Mouse (Mus musculus) MEL (cell line): ENCODE results near the gene Fasn. TPM values are rescaled to one million over a fixed set of nuclear protein-coding genes. Genes with fewer than 3 reads are reported as not detected.

Source experiments
- DNase-seq: peaks from one replicate; pipeline ENCODE4 v3.0.0; 2011; ENCODE audit warnings: low read depth, low spot score
- H3K27ac ChIP-seq: 2 replicates; pipeline ENCODE4 v1.5.1; 2012; ENCODE audit warnings: low read depth, mild to moderate bottlenecking, control low read depth, low read length, moderate library complexity; ENCODE audit not compliant: control insufficient read depth
- H3K27me3 ChIP-seq, 2 experiments: fragments of 150-350 bp in 1 of 2; sonication (generic) in 1 of 2; 2 replicates each; pipeline ENCODE4 v1.6.1; 2012; ENCODE audit warnings: low read length in 2 of 2, mild to moderate bottlenecking in 2 of 2, improper control_type of control experiment in 1 of 2, moderate library complexity in 1 of 2; ENCODE audit not compliant: insufficient read depth in 2 of 2, control insufficient read depth in 1 of 2
- H3K36me3 ChIP-seq, 2 experiments: 2 replicates each; pipeline ENCODE4 v1.6.1; 2012 to 2014; ENCODE audit warnings: low read length in 2 of 2, improper control_type of control experiment in 1 of 2, inconsistent platforms in 1 of 2, mild to moderate bottlenecking in 1 of 2; ENCODE audit not compliant: insufficient read depth in 2 of 2, control insufficient read depth in 1 of 2
- H3K4me1 ChIP-seq, 2 experiments: fragments of 150-350 bp in 1 of 2; sonication (generic) in 1 of 2; 2 replicates each; pipeline ENCODE4 v1.6.1; 2012; ENCODE audit warnings: low read length in 2 of 2, improper control_type of control experiment in 1 of 2, mild to moderate bottlenecking in 1 of 2; ENCODE audit not compliant: insufficient read depth in 2 of 2, control insufficient read depth in 1 of 2
- H3K4me3 ChIP-seq, 2 experiments: fragments of 150-350 bp in 1 of 2; sonication (generic) in 1 of 2; 2 replicates each; pipeline ENCODE4 v1.5.1; 2012; ENCODE audit warnings: low read depth in 2 of 2, low read length in 2 of 2, mild to moderate bottlenecking in 2 of 2, moderate library complexity in 2 of 2, control low read depth in 1 of 2, improper control_type of control experiment in 1 of 2; ENCODE audit not compliant: control insufficient read depth in 1 of 2, insufficient read depth in 1 of 2
- H3K79me2 ChIP-seq: 2 replicates; pipeline ENCODE4 v1.6.1; 2012; ENCODE audit warnings: mild to moderate bottlenecking, low read length, moderate library complexity; ENCODE audit not compliant: control insufficient read depth, poor library complexity, insufficient read depth
- H3K9ac ChIP-seq: 2 replicates; pipeline ENCODE4 v1.6.1; 2012; ENCODE audit warnings: low read depth, mild to moderate bottlenecking, control low read depth, low read length, moderate library complexity; ENCODE audit not compliant: control insufficient read depth, poor library complexity, severe bottlenecking
- H3K9me3 ChIP-seq: fragments of 150-350 bp; sonication (generic); replicated peaks from 2 replicates; pipeline ENCODE4 v1.6.1; 2012; ENCODE audit warnings: mild to moderate bottlenecking, low read length, improper control_type of control experiment, moderate library complexity; ENCODE audit not compliant: insufficient read depth
- BHLHE40 ChIP-seq: IDR thresholded peaks from 2 replicates; pipeline ENCODE4 v1.6.1; 2012; ENCODE audit warnings: low read depth, mild to moderate bottlenecking, inconsistent platforms, low read length, improper control_type of control experiment, borderline replicate concordance
- CHD1 ChIP-seq: IDR thresholded peaks from 2 replicates; pipeline ENCODE4 v1.6.1; 2012; ENCODE audit warnings: low read depth, mild to moderate bottlenecking, inconsistent platforms, low read length, improper control_type of control experiment
- CTCF ChIP-seq, 3 experiments: IDR thresholded peaks in 2 of 3; conservative IDR thresholded peaks in 1 of 3; 2 replicates each; pipeline ENCODE4 v1.5.1; 2011 to 2012; ENCODE audit warnings: low read length in 3 of 3, low read depth in 2 of 3, mild to moderate bottlenecking in 2 of 3, improper control_type of control experiment in 1 of 3, inconsistent platforms in 1 of 3, mixed read lengths in 1 of 3, moderate library complexity in 1 of 3; ENCODE audit not compliant: control insufficient read depth in 1 of 3, insufficient read depth in 1 of 3, poor library complexity in 1 of 3, severe bottlenecking in 1 of 3
- ELF1 ChIP-seq: IDR thresholded peaks from 2 replicates; pipeline ENCODE4 v1.6.1; 2014; ENCODE audit warnings: low read depth, mild to moderate bottlenecking, inconsistent platforms, low read length, improper control_type of control experiment, moderate library complexity
- EP300 ChIP-seq, 2 experiments: IDR thresholded peaks; 2 replicates each; pipeline ENCODE4 v1.6.1; 2011; ENCODE audit warnings: improper control_type of control experiment in 2 of 2, low read length in 2 of 2, low read depth in 1 of 2, mild to moderate bottlenecking in 1 of 2
- GATA1 ChIP-seq: IDR thresholded peaks from 2 replicates; pipeline ENCODE4 v1.6.1; 2011; ENCODE audit warnings: low read depth, low read length, improper control_type of control experiment
- HCFC1 ChIP-seq: IDR thresholded peaks from 2 replicates; pipeline ENCODE4 v1.6.1; 2012; ENCODE audit warnings: low read depth, mild to moderate bottlenecking, inconsistent platforms, low read length, improper control_type of control experiment, moderate library complexity
- JUND ChIP-seq: IDR thresholded peaks from 2 replicates; pipeline ENCODE4 v1.6.1; 2011; ENCODE audit warnings: low read depth, mild to moderate bottlenecking, improper control_type of control experiment, low read length
- KAT2A ChIP-seq: conservative IDR thresholded peaks from 2 replicates; pipeline ENCODE4 v1.6.1; 2012; ENCODE audit warnings: low read depth, low read length, improper control_type of control experiment, inconsistent platforms
- MAX ChIP-seq: IDR thresholded peaks from 2 replicates; pipeline ENCODE4 v1.6.1; 2011; ENCODE audit warnings: low read length, improper control_type of control experiment
- MAZ ChIP-seq: IDR thresholded peaks from 2 replicates; pipeline ENCODE4 v1.6.1; 2012; ENCODE audit warnings: low read depth, mild to moderate bottlenecking, inconsistent platforms, low read length, improper control_type of control experiment
- MEF2A ChIP-seq: IDR thresholded peaks from 2 replicates; pipeline ENCODE4 v1.6.1; 2014; ENCODE audit warnings: low read depth, mild to moderate bottlenecking, inconsistent platforms, low read length, improper control_type of control experiment; ENCODE audit not compliant: poor library complexity, insufficient replicate concordance, severe bottlenecking; ENCODE audit errors: extremely low read depth
- MXI1 ChIP-seq: IDR thresholded peaks from 2 replicates; pipeline ENCODE4 v1.6.1; 2011; ENCODE audit warnings: mild to moderate bottlenecking, low read depth, low read length, improper control_type of control experiment
- MYB ChIP-seq: IDR thresholded peaks from 2 replicates; pipeline ENCODE4 v1.6.1; 2011; ENCODE audit warnings: mild to moderate bottlenecking, low read depth, low read length, improper control_type of control experiment
- NRF1 ChIP-seq: IDR thresholded peaks from 2 replicates; pipeline ENCODE4 v1.6.1; 2014; ENCODE audit warnings: low read depth, mild to moderate bottlenecking, inconsistent platforms, low read length, improper control_type of control experiment, moderate library complexity; ENCODE audit not compliant: poor library complexity, insufficient read depth, severe bottlenecking
- POLR2A ChIP-seq, 2 experiments: IDR thresholded peaks; 2 replicates each; pipeline ENCODE4 v1.6.1; 2011 to 2012; ENCODE audit warnings: low read length in 2 of 2, mild to moderate bottlenecking in 2 of 2, control low read depth in 1 of 2, improper control_type of control experiment in 1 of 2, low read depth in 1 of 2, moderate library complexity in 1 of 2; ENCODE audit not compliant: control insufficient read depth in 1 of 2, insufficient read depth in 1 of 2, poor library complexity in 1 of 2
- POLR2AphosphoS2 ChIP-seq: IDR thresholded peaks from 2 replicates; pipeline ENCODE4 v1.6.1; 2011; ENCODE audit warnings: low read length, improper control_type of control experiment
- RAD21 ChIP-seq: IDR thresholded peaks from 2 replicates; pipeline ENCODE4 v1.6.1; 2011; ENCODE audit warnings: mild to moderate bottlenecking, low read depth, low read length, improper control_type of control experiment
- RCOR1 ChIP-seq: IDR thresholded peaks from 2 replicates; pipeline ENCODE4 v1.6.1; 2012; ENCODE audit warnings: low read depth, mild to moderate bottlenecking, inconsistent platforms, low read length, improper control_type of control experiment
- SMC3 ChIP-seq: IDR thresholded peaks from 2 replicates; pipeline ENCODE4 v1.6.1; 2011; ENCODE audit warnings: low read depth, low read length, improper control_type of control experiment
- ZC3H11A ChIP-seq: IDR thresholded peaks from 2 replicates; pipeline ENCODE4 v1.6.1; 2012; ENCODE audit warnings: low read depth, mild to moderate bottlenecking, inconsistent platforms, low read length, improper control_type of control experiment
- ZMIZ1 ChIP-seq: IDR thresholded peaks from 2 replicates; pipeline ENCODE4 v1.6.1; 2012; ENCODE audit warnings: low read depth, mild to moderate bottlenecking, inconsistent platforms, low read length, improper control_type of control experiment, moderate library complexity
- ZNF384 ChIP-seq: IDR thresholded peaks from 2 replicates; pipeline ENCODE4 v1.6.1; 2012; ENCODE audit warnings: low read depth, mild to moderate bottlenecking, inconsistent platforms, low read length, improper control_type of control experiment
- polyA plus RNA-seq, 2 experiments: library from polyadenylated mRNA; stranded (reverse) in 1 of 2; unstranded in 1 of 2; fragments of >175 nt in 1 of 2; fragments of >200 nt in 1 of 2; gene quantifications; 2 replicates each; pipeline versions ENCODE4 v1.2.1 to v1.2.4; 2012; ENCODE audit warnings: low replicate concordance in 2 of 2, low read depth in 1 of 2; ENCODE audit not compliant: insufficient read length in 2 of 2, insufficient read depth in 1 of 2, missing spikeins in 1 of 2
- total RNA-seq: library from RNA; depleted of rRNA; stranded (reverse); fragments of 300-350 nt; gene quantifications from 2 replicates; pipeline ENCODE4 v1.2.3, GENCODE M21; 2012

Fasn gene
- total and polyA plus RNA-seq, 3 experiments: 256 to 342 (median 313) TPM

DNA sequence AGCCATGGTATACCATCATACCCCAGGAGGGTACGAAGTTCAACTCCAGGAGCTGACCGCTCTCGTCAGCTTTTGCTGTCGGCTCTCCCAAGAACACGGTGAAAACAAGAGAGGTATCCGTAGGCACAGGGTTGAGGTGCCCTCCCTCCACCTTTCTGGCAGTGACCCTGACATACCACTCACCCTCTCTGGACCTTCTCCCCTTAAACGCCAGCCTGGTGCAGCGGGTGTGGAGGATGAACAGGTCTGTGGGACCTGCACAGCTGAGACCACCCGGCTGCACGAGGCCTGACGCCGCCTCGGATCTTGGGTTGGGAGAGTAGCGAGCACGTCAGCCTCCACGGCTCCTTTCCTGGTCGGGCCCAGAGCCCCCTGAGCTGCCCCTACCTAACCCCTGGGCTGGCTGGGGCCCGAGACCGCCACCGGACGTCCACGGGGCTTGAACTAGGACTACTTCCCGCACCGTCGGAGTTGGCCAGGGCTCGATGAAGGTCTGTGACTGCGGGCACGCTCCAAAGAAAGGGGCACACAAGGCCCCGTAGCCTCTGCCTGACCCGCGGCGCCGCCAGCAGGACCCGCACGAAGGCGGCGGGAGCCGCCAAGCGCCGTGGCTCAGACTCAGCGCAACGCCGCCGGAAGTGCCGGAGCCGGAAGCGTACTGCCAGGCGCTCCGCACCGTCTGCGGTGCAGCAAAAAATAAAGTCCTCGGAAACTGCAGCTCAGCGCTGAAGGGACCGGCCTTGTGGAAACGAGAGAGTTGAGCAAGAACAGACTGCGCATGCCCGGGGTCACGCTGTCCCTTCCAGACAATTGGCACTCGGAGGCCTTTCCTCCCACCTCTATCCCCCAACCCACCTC is 28.4 kb downstream of the Fasn start, which contains the start of gene Dus1l (continued):
- peak; percentile 74; the same call in 1 of the 2 replicates for TF ChIP-seq MAZ
- peak in 1 of 2 experiments; percentile 60; a peak in 1 of 4 replicates for TF ChIP-seq EP300 (IDR thresholded peaks at IDR 0.05; ENCODE audit: low read depth in 1 of 2, low read length in 2 of 2)
- peak; percentile 87 for TF ChIP-seq MAX
- TF ChIP-seq MXI1: peak; percentile 94
- TF ChIP-seq ZC3H11A: no peak
- no peak for TF ChIP-seq JUND
- TF ChIP-seq RCOR1: peak; percentile 42; the same call in 1 of the 2 replicates
- TF ChIP-seq HCFC1: peak; percentile 97
- no peak for TF ChIP-seq SMC3
- TF ChIP-seq CTCF (IDR thresholded peaks at IDR 0.05 in 2 of 3, conservative IDR thresholded peaks at IDR 0.05 in 1 of 3; ENCODE audit: control insufficient read depth in 1 of 3, insufficient read depth in 1 of 3, low read depth in 2 of 3, low read length in 3 of 3, poor library complexity in 1 of 3, severe bottlenecking in 1 of 3): no peak

DNA sequence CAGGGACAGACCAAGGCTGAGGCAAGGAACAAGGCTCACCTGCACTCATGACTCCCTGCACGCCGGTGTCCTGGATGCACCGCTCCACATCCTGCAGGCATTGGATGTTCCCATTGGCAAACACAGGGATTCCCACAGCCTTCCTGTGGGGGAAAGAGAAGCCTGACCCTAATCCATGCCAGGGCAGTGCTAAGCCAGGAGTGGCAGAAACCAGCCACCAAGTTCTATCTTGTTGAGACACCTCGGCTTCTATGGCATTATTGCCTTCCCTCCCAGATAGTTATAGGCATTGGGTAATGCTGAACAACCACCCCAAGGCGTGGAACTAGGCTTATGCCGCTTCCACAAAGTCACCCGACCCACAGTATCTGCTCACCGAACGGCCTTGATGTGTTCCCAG is 31.7 kb downstream of the Fasn start:
- no peak overlapping the region for H3K4me3 ChIP-seq
- H3K27me3 ChIP-seq: no peaks in the 10 kb centered on the region
- no peak overlapping the region for H3K9ac ChIP-seq
- H3K36me3 ChIP-seq: peaks cover 7 to 12% of the 10 kb centered on the region in 2 experiments
- no peak for DNase-seq
- peaks cover 5 to 14% of the 10 kb centered on the region in 2 experiments; a peak in 3 of 4 replicates for H3K4me1 ChIP-seq
- H3K27ac ChIP-seq: no peak overlapping the region
- peaks cover 20% of the 10 kb centered on the region for H3K79me2 ChIP-seq
- H3K9me3 ChIP-seq: no peaks in the 10 kb centered on the region
- no peak for TF ChIP-seq ZNF384
- no peak for TF ChIP-seq KAT2A
- TF ChIP-seq MAZ: no peak
- no peak for TF ChIP-seq ELF1
- TF ChIP-seq CHD1: no peak
- no peak for TF ChIP-seq MYB
- TF ChIP-seq ZC3H11A: no peak
- TF ChIP-seq GATA1: no peak
- TF ChIP-seq, all 39 proteins: peak for 0

DNA sequence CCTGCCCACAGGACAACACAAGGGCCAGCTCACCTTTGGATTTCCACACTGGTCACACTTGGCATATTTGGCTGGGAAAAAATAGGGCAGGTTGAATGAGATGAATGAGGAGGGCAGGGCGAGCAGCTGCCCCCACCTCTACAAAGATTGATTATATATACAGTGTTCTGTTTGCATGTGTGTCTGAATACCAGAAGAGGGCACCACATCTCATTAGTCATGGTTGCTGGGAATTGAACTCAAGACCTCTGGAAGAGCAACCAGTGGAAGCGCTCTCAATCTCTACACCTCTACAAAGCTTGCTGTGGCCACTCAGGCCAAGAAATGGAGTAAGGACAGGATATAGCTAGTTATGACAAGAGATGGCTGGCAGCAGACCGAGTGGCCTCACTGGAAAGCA is 34.5 kb downstream of the Fasn start:
- Histone ChIP-seq H3K4me1 (peaks cover 0 to 14% of the 10 kb centered on the region in 2 experiments; a peak in 1 of 4 replicates), H3K79me2 (peaks cover 23% of the 10 kb centered on the region), H3K4me3 (no peak overlapping the region), H3K27me3 (no peaks in the 10 kb centered on the region), H3K9me3 (no peaks in the 10 kb centered on the region), H3K36me3 (peaks cover 7% of the 10 kb centered on the region in 2 experiments), H3K9ac (no peak overlapping the region), H3K27ac (no peak overlapping the region)
- TF ChIP-seq POLR2AphosphoS2 (0 out of 2 replicates have a peak, but pooled peaks have one; percentile 3), POLR2A (IDR thresholded peaks at IDR 0.05; ENCODE audit: control insufficient read depth in 1 of 2, insufficient read depth in 1 of 2, low read depth in 1 of 2, low read length in 2 of 2, poor library complexity in 1 of 2) (peak in 1 of 2 experiments; percentile 45; a peak in 1 of 4 replicates), CHD1 (no peak), ZMIZ1 (no peak), SMC3 (peak; percentile 48), ELF1 (no peak), KAT2A (no peak), NRF1 (no peak), CTCF (IDR thresholded peaks at IDR 0.05 in 2 of 3, conservative IDR thresholded peaks at IDR 0.05 in 1 of 3; ENCODE audit: control insufficient read depth in 1 of 3, insufficient read depth in 1 of 3, low read depth in 2 of 3, low read length in 3 of 3, poor library complexity in 1 of 3, severe bottlenecking in 1 of 3) (peak in 2 of 3 experiments; percentile 25 to 51; a peak in 4 of 6 replicates), MEF2A (no peak), ZC3H11A (no peak), RAD21 (peak; percentile 17), BHLHE40 (no peak)
- DNase-seq: peak; percentile 58
